Mouse (Mus musculus) urinary bladder, adult 18-20 months (tissue): ENCODE data around the gene Lhx1.

ENCODE experiments used
- DNase-seq, 2 experiments: peaks; one replicate each; pipeline ENCODE4 v3.0.0; 2022; ENCODE audit warnings: low spot score in 2 of 2, mixed read lengths in 2 of 2

Lhx1 gene

DNA sequence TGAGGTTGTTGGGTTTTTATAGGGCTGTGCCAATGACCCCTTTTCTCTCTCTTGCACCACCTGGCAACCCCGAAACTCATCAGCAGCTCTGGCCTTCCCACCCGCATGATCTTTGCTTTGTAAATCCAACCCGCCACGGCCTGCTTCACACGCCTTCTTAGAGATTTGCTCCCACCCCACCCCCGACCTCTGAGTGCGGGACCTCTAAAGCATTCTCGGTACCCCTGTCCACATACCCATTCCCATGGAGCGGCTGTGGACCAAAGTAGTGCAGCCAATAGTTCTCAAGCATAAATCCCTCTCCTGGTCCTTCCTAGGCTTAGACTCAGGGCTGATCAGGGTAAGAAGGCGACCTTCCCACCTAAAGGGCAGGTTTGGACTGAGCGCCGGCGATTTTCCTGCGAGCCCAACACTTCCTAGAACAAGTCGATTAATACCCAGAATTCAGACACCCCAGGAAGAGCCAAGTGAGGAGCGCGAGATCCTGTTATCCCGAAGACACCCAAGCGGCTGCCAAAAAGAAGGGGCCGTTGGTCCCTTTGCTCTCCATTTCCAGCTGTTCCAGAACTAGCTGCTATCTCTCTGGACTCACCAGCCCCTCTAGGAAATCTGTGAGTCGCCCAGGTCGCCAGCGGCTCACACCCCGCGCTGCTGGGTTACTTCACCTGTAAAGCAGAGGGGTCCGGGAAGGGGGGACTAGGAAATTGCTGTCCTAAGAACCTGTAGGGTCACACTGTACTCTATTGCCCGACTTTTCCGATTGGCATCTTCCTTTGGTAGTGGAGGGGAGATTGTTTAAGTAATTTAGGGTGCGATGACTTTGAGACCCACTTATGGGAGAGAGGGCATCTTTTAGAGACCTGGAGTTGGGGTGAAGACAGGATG lies 1.9 kb upstream of the Lhx1 start:
- DNase-seq = peak in 1 of 2 experiments; percentile 9

DNA sequence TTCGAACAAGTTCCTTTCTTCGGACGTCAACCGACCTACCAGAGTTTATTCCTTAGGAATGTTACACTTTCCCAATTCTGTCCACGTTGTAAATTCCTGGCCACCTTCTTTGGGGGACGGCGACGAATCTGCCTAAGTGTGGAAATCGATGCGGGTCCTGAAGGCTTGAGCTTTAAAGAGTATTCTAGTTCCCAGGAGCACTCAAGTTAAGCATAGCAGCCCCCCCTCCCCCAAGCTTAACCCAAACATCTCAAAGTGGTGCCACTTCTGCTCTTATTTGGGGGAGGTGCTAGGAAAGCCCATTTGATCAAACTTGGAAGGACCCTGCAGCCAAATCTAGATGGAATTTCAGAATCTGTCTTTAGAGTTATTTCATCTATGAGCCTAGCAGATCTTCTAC lies 1.1 kb upstream of the Lhx1 start:
- peak in 1 of 2 experiments; percentile 5 for DNase-seq

DNA sequence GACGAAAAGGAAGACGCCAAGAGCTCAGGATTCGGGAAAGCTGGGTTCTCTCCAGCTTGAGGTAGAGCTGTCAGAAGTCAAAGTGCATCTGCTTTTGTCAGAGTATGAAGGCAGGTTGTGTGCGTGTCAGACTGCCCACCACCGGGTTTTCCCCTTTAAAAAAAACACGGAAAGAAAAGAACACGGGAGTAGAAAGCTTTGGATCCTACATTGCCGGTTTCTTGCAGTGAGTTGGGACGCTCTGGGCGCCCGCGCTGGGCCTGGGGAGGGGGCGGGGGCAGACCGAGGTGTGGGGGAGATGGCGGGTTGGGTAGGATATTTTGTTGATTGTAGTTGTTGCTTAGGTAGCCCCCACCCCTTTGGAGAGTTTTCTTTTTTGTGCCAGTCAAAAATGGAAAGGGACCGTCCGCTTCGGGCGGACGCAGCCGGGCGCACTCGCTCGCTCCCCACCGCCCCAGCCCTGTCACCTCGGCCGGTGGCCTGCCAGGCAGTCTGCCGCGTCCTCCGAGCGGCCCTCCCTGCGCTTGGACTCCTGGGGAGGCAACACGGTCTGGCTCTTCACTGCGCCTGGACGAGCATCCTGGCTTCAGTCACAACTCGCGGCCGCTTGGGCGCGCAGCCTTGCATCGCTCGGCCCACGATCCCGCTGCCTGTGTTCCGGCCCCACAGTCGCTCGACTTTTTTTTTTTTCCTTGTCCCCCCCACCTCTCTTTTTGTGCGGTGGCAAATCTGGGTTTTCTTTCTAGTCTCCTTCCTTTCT lies 644 bp downstream of the Lhx1 start:
- DNase-seq = peak in 1 of 2 experiments; percentile 7

- DNase-seq = peak in 1 of 2 experiments; percentile 35
Measured at GRCm38 (mm10) chr11:84523841-84524510, 1.4 kb downstream of the Lhx1 start.

GRCm38 (mm10) chr11:84523321-84523831 lies 2.0 kb downstream of the Lhx1 start:
- peak in 1 of 2 experiments; percentile 7 for DNase-seq

DNA sequence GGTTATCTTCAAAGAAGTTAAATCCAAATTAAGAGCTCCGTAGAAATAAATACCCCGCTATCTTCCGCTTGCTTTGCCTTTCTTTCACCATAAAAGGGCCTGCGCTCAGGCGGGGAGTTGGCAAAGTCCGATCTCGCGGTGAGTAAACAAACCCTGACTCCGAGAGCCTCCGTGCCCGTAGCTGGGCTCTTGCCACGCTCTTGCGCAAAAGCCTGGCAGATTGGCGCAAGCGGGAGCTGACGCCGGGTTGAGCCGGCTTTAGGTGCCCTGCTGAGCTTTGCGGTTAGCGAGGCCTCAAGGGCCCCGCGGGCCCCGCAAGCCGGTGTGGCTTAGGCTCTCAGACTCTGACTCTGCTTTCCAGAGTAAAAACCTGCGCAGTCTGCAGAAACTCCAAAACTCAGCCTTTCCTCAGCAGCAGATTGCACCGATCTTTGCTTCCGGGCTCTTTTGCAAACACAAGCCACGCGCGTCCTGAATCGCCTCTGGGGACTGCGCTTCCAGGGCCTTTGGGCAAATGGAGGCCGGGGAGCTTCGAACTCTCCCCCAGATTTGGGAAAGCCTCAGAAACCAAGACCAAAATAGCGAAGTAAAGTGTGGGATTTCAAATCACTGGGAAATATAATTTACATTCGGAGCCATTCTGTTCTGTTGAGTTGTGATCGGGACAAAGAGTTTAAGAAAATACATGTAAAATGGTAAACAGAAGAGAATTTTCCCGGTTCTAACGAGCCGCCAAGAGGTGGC lies 2.6 kb downstream of the Lhx1 start:
- DNase-seq = peak; percentile 80

GRCm38 (mm10) chr11:84521751-84522299 lies 3.5 kb downstream of the Lhx1 start:
- peak in 1 of 2 experiments; percentile 1 for DNase-seq

- DNase-seq = no peak
Measured at GRCm38 (mm10) chr11:84521071-84521390, 4.3 kb downstream of the Lhx1 start.

- DNase-seq = no peak
Measured at GRCm38 (mm10) chr11:84520269-84521070, 4.9 kb downstream of the Lhx1 start.

- DNase-seq = peak in 1 of 2 experiments; percentile 3
Measured at GRCm38 (mm10) chr11:84519576-84520268, 5.6 kb downstream of the Lhx1 start.

- DNase-seq = peak in 1 of 2 experiments; percentile 3
Measured at GRCm38 (mm10) chr11:84519036-84519435, 6.3 kb downstream of the Lhx1 start.

GRCm38 (mm10) chr11:84518261-84518660 lies 7.1 kb downstream of the Lhx1 start:
- DNase-seq = no peak

DNA sequence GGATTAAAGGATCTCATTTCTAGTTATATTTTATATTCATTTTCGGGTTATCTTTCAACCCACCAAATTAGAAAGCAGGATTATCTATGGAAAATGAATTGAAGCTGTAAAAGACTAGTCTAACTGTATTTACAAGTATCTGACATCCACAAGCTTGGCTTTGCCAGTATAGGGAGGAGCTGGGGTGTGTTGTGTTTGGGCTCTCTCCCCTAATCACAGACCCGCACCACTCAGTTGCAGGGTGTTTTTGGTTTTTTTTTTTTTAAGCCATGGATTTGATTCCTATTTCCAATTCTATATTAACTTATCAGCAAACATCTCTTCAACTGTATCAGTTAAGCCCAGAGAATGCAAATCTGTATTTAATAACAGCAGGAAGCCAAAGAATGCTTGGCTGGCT lies 7.9 kb downstream of the Lhx1 start:
- no peak for DNase-seq

GRCm38 (mm10) chr11:84516501-84517240 lies 8.7 kb downstream of the Lhx1 start:
- DNase-seq = no peak

GRCm38 (mm10) chr11:84513171-84514116 lies 11.9 kb downstream of the Lhx1 start, which contains the start of gene Aatf:
Gene Aatf, minus strand, starts transcription at chr11:84513522.
- DNase-seq = peak; percentile 91 to 94

DNA sequence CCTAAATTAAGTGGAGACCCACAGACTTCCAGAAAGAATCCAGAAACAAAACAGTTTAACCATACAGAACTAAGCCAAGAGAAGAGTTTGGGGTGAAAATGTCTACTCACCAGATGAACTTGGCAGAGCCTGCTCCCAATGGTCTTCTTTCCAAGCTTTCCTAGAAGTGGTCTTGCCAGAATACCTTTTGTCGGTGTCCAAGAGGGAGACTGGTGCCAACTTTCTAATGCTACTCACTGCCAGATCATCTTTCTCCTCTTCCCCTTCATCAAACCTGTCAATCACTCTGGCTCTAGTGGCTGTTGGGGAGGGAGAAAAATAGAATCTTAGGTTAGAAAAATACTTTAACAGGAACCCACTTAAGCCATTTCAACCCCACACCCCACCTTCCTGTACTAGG lies 13.3 kb downstream of the Lhx1 start:
- DNase-seq = no peak

GRCm38 (mm10) chr11:84504296-84504695 lies 21.0 kb downstream of the Lhx1 start:
- DNase-seq = no peak

DNA sequence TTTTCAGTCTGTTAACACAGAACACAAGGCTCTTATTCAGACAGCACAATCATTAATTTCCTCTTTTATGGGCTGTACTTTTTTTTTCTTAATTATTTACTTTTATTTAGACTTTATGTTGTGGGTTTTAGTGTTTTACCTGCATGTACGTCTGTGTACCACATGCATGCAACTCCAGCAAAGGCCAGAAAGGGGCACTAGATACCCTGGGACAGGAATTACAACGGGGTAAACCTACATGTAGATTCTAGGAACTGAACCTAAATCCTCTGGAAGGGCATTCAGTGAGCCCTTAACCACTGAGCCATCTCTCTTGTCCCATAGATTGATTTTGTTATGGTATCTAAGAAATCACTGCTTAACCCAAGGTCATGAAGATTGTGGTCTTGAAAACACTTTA lies 27.4 kb downstream of the Lhx1 start:
- no peak for DNase-seq
